Mouse (Mus musculus): ENCODE results near the gene Mtif2.
A peak's percentile ranks its signal among the peaks of the same experiment; 100 is the strongest.
"Not testable (repeated sequence)": the region's sequence is repeated elsewhere in the genome, so short reads cannot be mapped to it uniquely, and the experiment has no call there.

The Mtif2 gene

GRCm38 (mm10) chr11:29525988-29526794 lies at the start of gene Mtif2:
Mtif2 (plus strand) TSS chr11:29526408.
- DNase-seq (ENCODE audit: low read depth, low spot score) = peak; percentile 85

GRCm38 (mm10) chr11:29493135-29493534 lies 33.1 kb upstream of the Mtif2 start:
- DNase-seq (ENCODE audit: low read depth, low spot score) = no peak

- DNase-seq (ENCODE audit: low read depth, low spot score) = no peak
These were observed 29.2 kb upstream of the Mtif2 start for GRCm38 (mm10) chr11:29496962-29497361.

- no peak for DNase-seq (ENCODE audit: low read depth, low spot score)
These were observed 22.0 kb upstream of the Mtif2 start for GRCm38 (mm10) chr11:29503948-29504893.

GRCm38 (mm10) chr11:29504899-29505625 lies 21.1 kb upstream of the Mtif2 start:
- no peak for DNase-seq (ENCODE audit: low read depth, low spot score)

- DNase-seq (ENCODE audit: low read depth, low spot score) = no peak
These were observed 16.8 kb upstream of the Mtif2 start for GRCm38 (mm10) chr11:29509421-29509820.

- DNase-seq (ENCODE audit: low read depth, low spot score) = peak; percentile 24
These were observed 13.2 kb upstream of the Mtif2 start for GRCm38 (mm10) chr11:29512818-29513535.

- DNase-seq (ENCODE audit: low read depth, low spot score) = no peak
These were observed 11.9 kb upstream of the Mtif2 start for GRCm38 (mm10) chr11:29514325-29514681.

- peak; percentile 93 for DNase-seq (ENCODE audit: low read depth, low spot score)
These were observed 11.4 kb upstream of the Mtif2 start, which contains the start of gene Prorsd1 for GRCm38 (mm10) chr11:29514682-29515412. Prorsd1 (minus strand) TSS chr11:29515033.

GRCm38 (mm10) chr11:29538201-29538600 lies 12.0 kb downstream of the Mtif2 start:
- DNase-seq (ENCODE audit: low read depth, low spot score) = no peak

GRCm38 (mm10) chr11:29544225-29544945 lies 18.2 kb downstream of the Mtif2 start:
- peak; percentile 6 for DNase-seq (ENCODE audit: low read depth, low spot score)

- not testable (repeated sequence) for DNase-seq (ENCODE audit: low read depth, low spot score)
These were observed 19.0 kb downstream of the Mtif2 start for GRCm38 (mm10) chr11:29545150-29545752.

- peak; percentile 11 for DNase-seq (ENCODE audit: low read depth, low spot score)
These were observed 20.1 kb downstream of the Mtif2 start for GRCm38 (mm10) chr11:29546297-29546696.

- peak; percentile 14 for DNase-seq (ENCODE audit: low read depth, low spot score)
These were observed 20.6 kb downstream of the Mtif2 start for GRCm38 (mm10) chr11:29546762-29547161.

GRCm38 (mm10) chr11:29547249-29547751 lies 21.1 kb downstream of the Mtif2 start:
- no peak for DNase-seq (ENCODE audit: low read depth, low spot score)

GRCm38 (mm10) chr11:29547752-29548503 lies 21.7 kb downstream of the Mtif2 start, which contains the start of the genes Clhc1 and Rps27a:
Clhc1 (plus strand) TSS chr11:29547950.
Rps27a (minus strand) TSS chr11:29548109.
- DNase-seq (ENCODE audit: low read depth, low spot score) = peak; percentile 91

- no peak for DNase-seq (ENCODE audit: low read depth, low spot score)
These were observed 22.6 kb downstream of the Mtif2 start for GRCm38 (mm10) chr11:29548504-29549424.
